Mouse (Mus musculus) urinary bladder, postnatal 4 days (tissue): ENCODE results near the gene Gucy2e.

Experiments
- DNase-seq, 2 experiments: peaks; one replicate each; pipeline ENCODE4 v3.0.0; 2021 to 2022; ENCODE audit warnings: low spot score in 2 of 2

Gucy2e gene

GRCm38 (mm10) chr11:69236061-69236925 is 543 bp downstream of the Gucy2e start:
- DNase-seq, result no peak

- DNase-seq, result peak; percentile 41 to 75
Observed at GRCm38 (mm10) chr11:69235285-69236060, 1.4 kb downstream of the Gucy2e start.

- no peak for DNase-seq
Observed at GRCm38 (mm10) chr11:69233141-69233540, 3.7 kb downstream of the Gucy2e start.

GRCm38 (mm10) chr11:69230420-69230819 is 6.4 kb downstream of the Gucy2e start:
- DNase-seq, result no peak

GRCm38 (mm10) chr11:69225715-69226114 is 11.1 kb downstream of the Gucy2e start:
- DNase-seq, result no peak

GRCm38 (mm10) chr11:69223101-69223500 is 13.7 kb downstream of the Gucy2e start:
- DNase-seq, result no peak

GRCm38 (mm10) chr11:69221070-69221469 is 15.8 kb downstream of the Gucy2e start:
- DNase-seq, result no peak

- no peak for DNase-seq
Observed at GRCm38 (mm10) chr11:69218661-69219060, 18.2 kb downstream of the Gucy2e start.

- DNase-seq, result no peak
Observed at GRCm38 (mm10) chr11:69217411-69217810, 19.4 kb downstream of the Gucy2e start.

- DNase-seq, result no peak
Observed at GRCm38 (mm10) chr11:69211431-69211830, 25.4 kb downstream of the Gucy2e start.

- DNase-seq, result no peak
Observed at GRCm38 (mm10) chr11:69202469-69203230, 34.2 kb downstream of the Gucy2e start.

GRCm38 (mm10) chr11:69200231-69200630 is 36.6 kb downstream of the Gucy2e start:
- DNase-seq, result no peak

- DNase-seq, result no peak
Observed at GRCm38 (mm10) chr11:69199251-69199650, 37.6 kb downstream of the Gucy2e start.

GRCm38 (mm10) chr11:69197743-69198142 is 39.1 kb downstream of the Gucy2e start, which contains the start of gene Alox8:
TSS of gene Alox8 (minus strand) at chr11:69197843.
- DNase-seq, result no peak

- DNase-seq, result no peak
Observed at GRCm38 (mm10) chr11:69197194-69197593, 39.6 kb downstream of the Gucy2e start.

GRCm38 (mm10) chr11:69196766-69197165 is 40.1 kb downstream of the Gucy2e start:
- no peak for DNase-seq

- no peak for DNase-seq
Observed at GRCm38 (mm10) chr11:69192840-69193239, 44.0 kb downstream of the Gucy2e start.

GRCm38 (mm10) chr11:69185936-69186335 is 50.9 kb downstream of the Gucy2e start:
- no peak for DNase-seq

- DNase-seq, result no peak
Observed at GRCm38 (mm10) chr11:69185031-69185430, 51.8 kb downstream of the Gucy2e start.

- DNase-seq, result no peak
Observed at GRCm38 (mm10) chr11:69180120-69180519, 56.7 kb downstream of the Gucy2e start.

- no peak for DNase-seq
Observed at GRCm38 (mm10) chr11:69179512-69179911, 57.3 kb downstream of the Gucy2e start.

GRCm38 (mm10) chr11:69178525-69178924 is 58.3 kb downstream of the Gucy2e start:
- DNase-seq, result no peak
